Mouse (Mus musculus) A20 (cell line): ENCODE data around the gene Rnf8.

Experiments
- DNase-seq: peaks from one replicate; pipeline ENCODE4 v3.0.0-alpha.2; 2011; ENCODE audit warnings: low read depth, low spot score

The Rnf8 gene

DNA sequence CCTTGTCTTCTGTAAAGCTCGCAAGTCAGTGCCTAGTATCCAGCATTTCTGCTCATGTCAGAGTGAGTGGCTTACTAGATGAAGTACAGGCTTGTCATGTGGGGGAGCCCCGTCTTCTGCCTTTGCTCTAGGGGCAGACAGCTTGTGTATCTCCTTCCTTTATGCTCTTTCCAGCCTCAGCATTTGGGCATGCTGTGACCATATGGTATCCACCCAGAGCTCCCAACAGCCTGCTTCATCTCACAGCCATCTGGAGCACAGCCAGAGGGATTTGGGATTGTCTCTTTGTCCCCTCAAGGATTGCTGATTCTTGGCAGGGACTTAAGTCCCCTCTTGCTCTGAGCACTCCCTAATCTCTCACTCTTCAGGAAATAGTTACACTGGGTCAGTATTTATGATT is 65.6 kb downstream of the Rnf8 start:
- DNase-seq = no peak

DNA sequence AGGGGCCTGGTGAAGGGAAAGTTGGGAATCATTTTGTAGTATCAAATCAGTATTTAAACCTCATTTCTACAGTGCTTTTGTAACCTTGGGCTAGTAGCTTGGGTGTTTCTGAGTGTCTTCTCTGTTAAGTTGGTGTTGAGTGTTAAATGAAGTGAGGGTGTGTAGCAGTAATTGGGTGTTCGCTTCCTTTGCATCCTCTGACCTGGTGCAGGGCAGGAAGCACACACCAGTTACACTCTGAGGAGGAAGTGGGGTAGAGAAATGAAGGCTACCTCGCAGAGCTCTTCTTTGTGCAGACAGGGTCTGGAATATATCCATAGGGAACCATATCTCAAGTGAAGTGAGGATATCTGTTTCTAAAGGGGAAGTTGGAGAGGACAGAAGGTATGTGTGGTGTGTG is 66.3 kb downstream of the Rnf8 start:
- no peak for DNase-seq

DNA sequence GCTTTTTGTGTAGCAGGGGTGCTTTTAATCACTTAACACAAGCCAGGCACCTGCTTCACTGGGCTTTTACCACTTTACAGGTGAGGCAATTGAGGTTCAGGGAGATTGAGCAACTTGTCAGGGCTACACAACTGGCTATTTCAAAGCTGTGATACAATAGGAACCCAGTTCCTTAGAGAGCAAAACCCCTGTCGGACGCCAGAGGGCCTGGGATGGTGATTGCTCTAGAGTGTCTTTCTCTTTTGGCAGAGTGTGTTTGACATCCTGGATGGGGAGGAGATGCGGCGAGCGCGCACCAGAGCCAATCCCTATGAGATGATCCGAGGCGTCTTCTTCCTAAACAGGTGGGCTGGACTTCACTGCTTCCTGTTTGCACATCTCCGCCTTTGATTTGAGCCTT is 67.1 kb downstream of the Rnf8 start:
- DNase-seq = no peak

DNA sequence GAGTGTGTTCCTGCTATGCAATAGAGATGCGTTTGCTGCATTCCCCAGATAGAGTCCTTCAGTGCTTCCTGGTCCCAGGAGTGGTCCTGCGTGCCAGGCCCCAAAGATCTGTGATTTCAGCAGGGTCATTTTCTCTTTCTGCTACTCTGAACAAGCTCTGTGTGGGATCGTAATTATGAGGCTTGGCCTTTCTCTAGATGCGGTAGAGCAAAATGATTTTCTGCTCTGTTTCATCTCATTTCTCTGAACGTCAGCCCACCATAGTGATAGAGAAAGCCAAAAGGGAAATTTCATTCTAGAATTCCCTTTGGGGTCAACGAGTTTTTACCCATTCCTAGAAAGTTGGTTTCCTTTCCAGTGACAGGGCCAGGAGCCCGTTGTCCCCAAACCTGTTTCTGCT is 67.7 kb downstream of the Rnf8 start:
- no peak for DNase-seq

DNA sequence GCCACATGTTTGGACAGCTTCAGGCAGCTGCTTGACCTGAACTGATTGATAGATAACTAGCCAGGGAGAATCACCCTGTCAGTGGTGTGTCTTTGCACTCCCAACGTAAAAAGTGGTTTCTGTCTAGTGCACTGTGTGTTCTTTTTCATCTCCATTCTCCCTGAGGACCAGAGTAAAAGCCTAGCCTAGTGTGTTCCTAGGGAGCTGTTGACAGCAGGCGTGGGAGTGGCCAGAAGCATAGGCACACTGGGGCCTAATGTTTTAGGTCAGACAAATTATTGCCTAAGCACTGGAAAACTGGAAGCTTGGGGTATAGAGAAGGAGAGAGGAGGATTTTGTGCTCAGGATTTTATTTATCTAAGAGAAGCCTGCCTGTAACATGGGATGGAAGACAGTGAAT is 68.5 kb downstream of the Rnf8 start:
- no peak for DNase-seq

DNA sequence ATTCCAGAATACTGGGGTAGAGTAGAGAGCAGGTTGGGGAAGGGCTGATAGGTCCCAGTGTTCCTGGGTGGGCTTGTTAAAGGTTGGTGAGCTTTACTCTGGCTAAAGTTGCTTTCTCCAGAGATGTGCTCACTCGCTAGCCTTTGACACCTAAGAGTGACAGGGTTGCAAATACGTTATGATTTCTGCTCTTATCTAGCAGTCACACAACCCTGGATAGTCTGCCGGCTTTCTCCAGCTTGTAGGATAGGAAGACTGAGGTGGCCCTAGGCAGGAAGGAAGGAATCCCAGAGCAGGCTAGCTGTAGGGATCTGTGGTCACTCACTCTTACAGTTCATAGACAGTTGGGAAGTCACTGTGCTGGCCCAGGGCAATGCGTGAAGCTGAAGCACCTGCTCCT is 69.7 kb downstream of the Rnf8 start:
- no peak for DNase-seq

DNA sequence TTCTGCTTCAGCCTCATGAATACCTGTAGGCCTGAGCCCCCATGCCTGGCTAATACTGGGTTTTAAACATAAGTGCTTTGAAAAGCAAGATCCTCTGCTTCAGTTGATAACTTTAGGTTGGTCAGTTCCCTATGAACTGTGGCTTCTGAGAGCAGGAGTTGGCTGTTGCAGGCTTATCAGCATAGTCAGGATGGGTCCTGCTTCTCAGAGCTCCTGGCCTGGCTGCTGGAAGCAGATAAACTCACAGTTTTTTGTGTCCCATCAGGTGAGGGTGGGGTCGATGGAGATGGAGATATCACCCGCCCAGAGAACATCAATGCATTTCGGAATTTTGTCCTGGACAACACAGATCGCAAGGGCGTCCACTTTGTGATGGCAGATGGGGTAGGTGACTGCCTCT is 72.2 kb downstream of the Rnf8 start:
- no peak for DNase-seq

DNA sequence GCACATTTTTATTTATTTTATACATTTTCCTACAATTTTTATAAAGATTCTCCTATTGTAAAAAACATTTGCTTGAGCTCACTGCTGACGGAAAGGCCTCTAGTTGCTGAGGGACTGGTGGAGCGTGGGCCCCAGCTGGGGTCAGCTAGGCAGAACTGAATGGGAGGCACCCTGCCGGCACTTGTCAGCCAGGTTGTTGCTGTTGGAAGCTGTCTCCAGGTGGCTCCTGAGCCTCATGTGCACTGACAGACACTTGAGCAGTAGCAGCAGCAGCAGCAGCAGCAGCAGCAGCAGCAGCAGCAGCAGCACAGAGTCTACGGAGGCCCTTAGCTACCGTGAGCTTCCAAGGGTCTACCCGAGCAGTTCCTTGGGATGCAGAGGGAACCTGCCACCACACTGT is 72.8 kb downstream of the Rnf8 start:
- no peak for DNase-seq

DNA sequence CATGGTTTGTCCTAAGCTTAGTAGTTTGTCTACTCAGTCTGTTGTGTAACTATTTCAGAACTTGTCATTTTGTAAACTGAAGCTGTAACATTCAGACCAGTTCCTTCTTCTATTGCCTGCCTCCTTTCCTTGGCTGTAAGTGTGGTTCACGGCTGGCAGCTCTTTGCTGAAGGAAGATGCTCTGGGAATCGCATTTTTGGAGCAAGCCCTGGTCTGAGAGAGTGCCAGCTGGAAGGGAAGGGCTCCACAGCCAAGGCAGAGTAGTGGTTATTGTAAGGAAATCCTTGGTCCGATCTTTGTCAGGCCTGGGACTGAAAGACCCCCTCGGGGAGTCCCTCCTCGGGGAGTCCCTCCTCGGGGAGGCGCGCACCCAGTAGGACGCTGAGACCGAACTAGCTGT is 74.0 kb downstream of the Rnf8 start:
- DNase-seq = no peak

DNA sequence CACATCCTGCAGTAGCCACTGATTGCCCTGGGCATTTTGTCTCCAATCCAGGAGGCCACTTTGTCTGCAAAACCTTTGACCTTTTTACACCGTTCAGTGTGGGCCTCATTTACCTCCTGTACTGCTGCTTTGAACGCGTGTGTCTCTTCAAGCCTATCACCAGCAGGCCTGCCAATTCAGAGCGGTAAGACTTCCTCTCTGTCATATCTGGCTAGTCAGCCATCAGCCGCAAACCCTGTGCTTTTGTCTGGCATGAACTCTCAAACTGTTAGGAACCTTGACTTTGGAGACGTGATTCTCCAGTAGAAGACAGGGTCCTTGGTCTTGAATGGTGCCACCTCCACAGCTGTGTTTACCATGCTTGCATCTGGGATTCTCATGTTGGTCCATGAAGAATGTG is 75.7 kb downstream of the Rnf8 start:
- no peak for DNase-seq

DNA sequence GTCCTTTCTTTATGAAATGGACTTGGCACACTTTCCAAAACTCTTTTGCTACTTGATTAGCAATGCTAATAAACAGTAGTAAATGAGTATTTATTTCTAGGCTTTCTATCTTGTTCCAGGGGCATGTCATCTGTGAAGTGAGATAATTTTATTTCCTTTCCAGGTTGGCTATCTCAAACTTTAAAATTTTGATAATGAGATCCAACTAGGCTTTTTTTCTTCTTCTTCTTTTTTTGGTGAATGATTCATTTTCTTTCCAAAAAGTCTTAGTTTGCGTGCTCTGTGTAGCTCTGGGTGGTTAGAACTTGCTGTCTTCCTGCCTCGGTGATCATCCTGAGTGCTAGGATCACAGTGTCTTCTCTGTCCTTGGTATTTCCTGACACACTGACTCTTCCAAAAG is 78.2 kb downstream of the Rnf8 start:
- DNase-seq = no peak

DNA sequence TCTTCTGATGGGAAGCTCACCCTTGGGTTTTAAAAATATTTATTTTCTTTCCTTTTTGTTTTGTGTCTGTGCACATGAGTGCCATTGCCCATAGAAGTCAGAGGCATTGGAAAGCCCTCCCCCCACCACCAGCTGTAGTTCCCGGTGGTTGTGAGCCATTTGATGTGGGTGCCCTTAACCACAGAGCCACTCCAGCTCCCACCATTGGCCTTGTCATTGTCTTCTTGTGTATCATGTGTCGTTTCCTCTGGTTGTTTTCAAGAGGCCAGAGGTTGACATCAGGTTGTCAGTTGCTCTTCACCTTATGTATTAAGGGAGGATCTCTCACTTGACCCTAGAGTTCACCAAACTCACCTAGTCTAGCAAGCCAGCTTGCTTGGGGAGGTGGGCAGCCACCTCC is 79.0 kb downstream of the Rnf8 start:
- no peak for DNase-seq

DNA sequence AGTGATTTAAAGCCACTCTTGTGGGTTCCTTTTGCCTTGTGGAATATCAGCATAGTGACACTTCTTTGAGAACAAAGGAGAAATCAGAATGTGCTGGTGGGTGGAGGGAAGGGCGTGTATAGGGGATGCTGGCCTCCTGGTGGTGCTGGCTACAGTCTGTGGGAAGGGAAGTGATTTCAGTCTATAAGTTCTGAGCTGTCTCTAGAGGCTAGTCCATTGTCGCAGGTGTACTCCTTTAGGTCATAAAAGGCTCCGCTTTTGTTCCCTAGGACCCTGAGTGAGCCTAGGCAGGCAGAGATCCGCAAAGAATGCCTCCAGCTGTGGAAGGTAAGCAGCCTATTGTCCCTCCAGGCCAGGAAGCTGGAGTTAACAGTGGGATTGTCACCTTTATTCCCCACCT is 79.9 kb downstream of the Rnf8 start:
- DNase-seq = no peak
